Mouse (Mus musculus) heart, embryonic 15.5 days (tissue): Measurements from ENCODE around the gene Plxnc1. TPM values are rescaled to one million over a fixed set of nuclear protein-coding genes. Genes with fewer than 3 reads are reported as not detected.
A peak's percentile ranks its signal among the peaks of the same experiment; 100 is the strongest.

ENCODE experiments used
- ATAC-seq: fragments of 200-750 bp; cut with Nextera tagmentation; replicated peaks from 2 replicates; pipeline ENCODE4 v1.8.0; 2017; ENCODE audit warnings: low read depth, moderate TSS enrichment; ENCODE audit not compliant: insufficient number of reproducible peaks, insufficient read depth, low FRiP score
- H3K27ac ChIP-seq: fragments of 300-500 bp; sonication (generic); 2 replicates; pipeline ENCODE4 v1.5.1; 2015; ENCODE audit warnings: mild to moderate bottlenecking, inconsistent platforms
- H3K27me3 ChIP-seq: fragments of 300-500 bp; sonication (generic); 2 replicates; pipeline ENCODE4 v1.6.1; 2015; ENCODE audit warnings: inconsistent platforms
- H3K36me3 ChIP-seq: fragments of 300-500 bp; sonication (generic); 2 replicates; pipeline ENCODE4 v1.6.1; 2015; ENCODE audit warnings: mild to moderate bottlenecking, inconsistent platforms
- H3K4me1 ChIP-seq: fragments of 300-500 bp; sonication (generic); replicated peaks from 2 replicates; pipeline ENCODE4 v1.6.1; 2015; ENCODE audit warnings: inconsistent platforms
- H3K4me2 ChIP-seq: fragments of 300-500 bp; sonication (generic); 2 replicates; pipeline ENCODE4 v1.6.1; 2015; ENCODE audit warnings: inconsistent platforms, mild to moderate bottlenecking, moderate library complexity
- H3K4me3 ChIP-seq: fragments of 300-500 bp; sonication (generic); 2 replicates; pipeline ENCODE4 v1.5.1; 2015; ENCODE audit warnings: mild to moderate bottlenecking, inconsistent platforms
- H3K9ac ChIP-seq: fragments of 300-500 bp; sonication (generic); 2 replicates; pipeline ENCODE4 v1.6.1; 2015; ENCODE audit warnings: mild to moderate bottlenecking, inconsistent platforms
- H3K9me3 ChIP-seq: fragments of 300-500 bp; sonication (generic); replicated peaks from 2 replicates; pipeline ENCODE4 v1.6.1; 2016; ENCODE audit warnings: inconsistent platforms
- WGBS: fragments of 180-500 bp; shearing (Covaris S2); methylation state at CpG from one replicate; pipeline ENCODE4 v1.1.7; 2015; ENCODE audit warnings: mixed read lengths; 5-methylcytosine and 5-hydroxymethylcytosine counted together
- polyA plus RNA-seq: library from polyadenylated mRNA; unstranded; fragments of >200 nt; fragmentation: Nextera tagmentation; extraction: Ambion mirVana; gene quantifications from 2 replicates; pipeline ENCODE4 v1.2.1, GENCODE M21; 2015

Plxnc1 gene
- polyA plus RNA-seq, 1 experiment from 2014 or later, result 2.9 TPM

GRCm38 (mm10) chr10:94934151-94934614 is 10.5 kb downstream of the Plxnc1 start:
- H3K4me2 ChIP-seq, result no peak overlapping the region
- ATAC-seq, result no peak
- H3K4me1 ChIP-seq, result peaks cover 7% of the 10 kb centered on the region; the same call in 1 of the 2 replicates
- H3K27me3 ChIP-seq, result no peaks in the 10 kb centered on the region
- no peaks in the 10 kb centered on the region for H3K36me3 ChIP-seq
- H3K27ac ChIP-seq, result no peak overlapping the region
- no peaks in the 10 kb centered on the region for H3K9me3 ChIP-seq
- 72% methylated on average over 9 of the region's 9 CpGs for WGBS
- no peak overlapping the region for H3K9ac ChIP-seq
- no peak overlapping the region for H3K4me3 ChIP-seq

- peak overlapping the region; percentile 58 for H3K27ac ChIP-seq
- no peaks in the 10 kb centered on the region for H3K27me3 ChIP-seq
- 32% methylated on average over 9 of the region's 9 CpGs for WGBS
- H3K4me3 ChIP-seq, result no peak overlapping the region
- H3K9ac ChIP-seq, result no peak overlapping the region
- peak; percentile 88 for ATAC-seq
- no peaks in the 10 kb centered on the region for H3K9me3 ChIP-seq
- H3K4me1 ChIP-seq, result peaks cover 7% of the 10 kb centered on the region; the same call in 1 of the 2 replicates
- H3K36me3 ChIP-seq, result no peaks in the 10 kb centered on the region
- H3K4me2 ChIP-seq, result no peak overlapping the region
Observed at GRCm38 (mm10) chr10:94931961-94932832, 12.4 kb downstream of the Plxnc1 start.

- Histone ChIP-seq H3K27ac (no peak overlapping the region), H3K4me2 (no peak overlapping the region), H3K9me3 (no peaks in the 10 kb centered on the region), H3K9ac (no peak overlapping the region), H3K4me1 (peaks cover 9% of the 10 kb centered on the region), H3K27me3 (no peaks in the 10 kb centered on the region), H3K4me3 (no peak overlapping the region), H3K36me3 (no peaks in the 10 kb centered on the region)
- ATAC-seq, result no peak
- WGBS, result 76% methylated on average over 4 of the region's 4 CpGs
Observed at GRCm38 (mm10) chr10:94928164-94928563, 16.5 kb downstream of the Plxnc1 start.

- no peaks in the 10 kb centered on the region for H3K36me3 ChIP-seq
- no peak overlapping the region for H3K9ac ChIP-seq
- no peak overlapping the region for H3K27ac ChIP-seq
- 69% methylated on average over 3 of the region's 3 CpGs for WGBS
- no peak for ATAC-seq
- H3K4me2 ChIP-seq, result no peak overlapping the region
- H3K4me3 ChIP-seq, result no peak overlapping the region
- H3K4me1 ChIP-seq, result peaks cover 9% of the 10 kb centered on the region
- H3K27me3 ChIP-seq, result no peaks in the 10 kb centered on the region
- H3K9me3 ChIP-seq, result no peaks in the 10 kb centered on the region
Observed at GRCm38 (mm10) chr10:94926297-94926696, 18.3 kb downstream of the Plxnc1 start.

- no peak for ATAC-seq
- Histone ChIP-seq H3K9me3 (no peaks in the 10 kb centered on the region), H3K4me2 (no peak overlapping the region), H3K36me3 (no peaks in the 10 kb centered on the region), H3K27me3 (no peaks in the 10 kb centered on the region), H3K27ac (peak overlapping the region; percentile 2; the same call in 1 of the 2 replicates), H3K4me3 (no peak overlapping the region), H3K4me1 (peaks cover 12% of the 10 kb centered on the region), H3K9ac (no peak overlapping the region)
- 82% methylated on average over 4 of the region's 4 CpGs for WGBS
Observed at GRCm38 (mm10) chr10:94924878-94925277, 19.8 kb downstream of the Plxnc1 start.

GRCm38 (mm10) chr10:94924450-94924849 is 20.2 kb downstream of the Plxnc1 start:
- H3K4me2 ChIP-seq, result no peak overlapping the region
- peak overlapping the region; percentile 2; the same call in 1 of the 2 replicates for H3K27ac ChIP-seq
- H3K9me3 ChIP-seq, result no peaks in the 10 kb centered on the region
- H3K27me3 ChIP-seq, result no peaks in the 10 kb centered on the region
- ATAC-seq, result no peak
- H3K4me3 ChIP-seq, result no peak overlapping the region
- no peak overlapping the region for H3K9ac ChIP-seq
- 62% methylated on average over 4 of the region's 4 CpGs for WGBS
- H3K36me3 ChIP-seq, result no peaks in the 10 kb centered on the region
- H3K4me1 ChIP-seq, result peaks cover 14% of the 10 kb centered on the region

- no peaks in the 10 kb centered on the region for H3K9me3 ChIP-seq
- peak overlapping the region; percentile 60 for H3K27ac ChIP-seq
- 40% methylated on average over 7 of the region's 7 CpGs for WGBS
- H3K36me3 ChIP-seq, result no peaks in the 10 kb centered on the region
- no peak overlapping the region for H3K9ac ChIP-seq
- no peaks in the 10 kb centered on the region for H3K27me3 ChIP-seq
- H3K4me1 ChIP-seq, result peaks cover 15% of the 10 kb centered on the region
- ATAC-seq, result no peak; the same call in 1 of the 2 replicates
- no peak overlapping the region for H3K4me2 ChIP-seq
- no peak overlapping the region for H3K4me3 ChIP-seq
Observed at GRCm38 (mm10) chr10:94923337-94923762, 21.3 kb downstream of the Plxnc1 start.

- Histone ChIP-seq H3K9ac (no peak overlapping the region), H3K4me2 (no peak overlapping the region), H3K27me3 (no peaks in the 10 kb centered on the region), H3K9me3 (no peaks in the 10 kb centered on the region), H3K4me3 (no peak overlapping the region), H3K27ac (peak overlapping the region; percentile 60), H3K36me3 (no peaks in the 10 kb centered on the region), H3K4me1 (peaks cover 15% of the 10 kb centered on the region)
- ATAC-seq, result no peak
- WGBS, result 76% methylated on average over 12 of the region's 12 CpGs
Observed at GRCm38 (mm10) chr10:94922848-94923247, 21.8 kb downstream of the Plxnc1 start.

- H3K4me3 ChIP-seq, result no peak overlapping the region
- no peak overlapping the region for H3K27ac ChIP-seq
- H3K9ac ChIP-seq, result no peak overlapping the region
- 70% methylated on average over 6 of the region's 6 CpGs for WGBS
- H3K4me1 ChIP-seq, result peaks cover 17% of the 10 kb centered on the region
- no peak for ATAC-seq
- H3K27me3 ChIP-seq, result no peaks in the 10 kb centered on the region
- H3K9me3 ChIP-seq, result no peaks in the 10 kb centered on the region
- H3K36me3 ChIP-seq, result no peaks in the 10 kb centered on the region
- H3K4me2 ChIP-seq, result no peak overlapping the region
Observed at GRCm38 (mm10) chr10:94921751-94922150, 22.9 kb downstream of the Plxnc1 start.

- no peak for ATAC-seq
- Histone ChIP-seq H3K36me3 (no peaks in the 10 kb centered on the region), H3K9me3 (no peaks in the 10 kb centered on the region), H3K4me2 (no peak overlapping the region), H3K4me1 (peaks cover 17% of the 10 kb centered on the region), H3K4me3 (no peak overlapping the region), H3K27ac (no peak overlapping the region), H3K27me3 (no peaks in the 10 kb centered on the region), H3K9ac (no peak overlapping the region)
- 69% methylated on average over 8 of the region's 8 CpGs for WGBS
Observed at GRCm38 (mm10) chr10:94920526-94920925, 24.1 kb downstream of the Plxnc1 start.

GRCm38 (mm10) chr10:94919960-94920359 is 24.7 kb downstream of the Plxnc1 start:
- ATAC-seq, result no peak
- no peak overlapping the region for H3K27ac ChIP-seq
- peak overlapping the region; percentile 46 for H3K4me2 ChIP-seq

More at GRCm38 (mm10) chr10:94919960-94920359, 24.7 kb downstream of the Plxnc1 start:
- Histone ChIP-seq H3K36me3 (no peaks in the 10 kb centered on the region), H3K27me3 (no peaks in the 10 kb centered on the region), H3K9me3 (no peaks in the 10 kb centered on the region), H3K4me1 (peaks cover 17% of the 10 kb centered on the region), H3K4me3 (peak overlapping the region; percentile 17; the same call in 1 of the 2 replicates), H3K9ac (no peak overlapping the region)
- 53% methylated on average over 2 of the region's 2 CpGs for WGBS
